Mouse (Mus musculus) ES-Bruce4 (cell line): ENCODE results near the gene Fank1.

Source experiments
- CTCF ChIP-seq: IDR thresholded peaks from one replicate; pipeline ENCODE4 v1.8.1; 2011; ENCODE audit warnings: low read depth, low read length
- EP300 ChIP-seq: IDR thresholded peaks from 2 replicates; pipeline ENCODE4 v1.6.1; 2011; ENCODE audit warnings: low read depth, low read length; ENCODE audit not compliant: insufficient read depth
- POLR2A ChIP-seq: IDR thresholded peaks from one replicate; pipeline ENCODE4 v1.8.1; 2011; ENCODE audit warnings: low read length; ENCODE audit not compliant: insufficient read depth

DNA sequence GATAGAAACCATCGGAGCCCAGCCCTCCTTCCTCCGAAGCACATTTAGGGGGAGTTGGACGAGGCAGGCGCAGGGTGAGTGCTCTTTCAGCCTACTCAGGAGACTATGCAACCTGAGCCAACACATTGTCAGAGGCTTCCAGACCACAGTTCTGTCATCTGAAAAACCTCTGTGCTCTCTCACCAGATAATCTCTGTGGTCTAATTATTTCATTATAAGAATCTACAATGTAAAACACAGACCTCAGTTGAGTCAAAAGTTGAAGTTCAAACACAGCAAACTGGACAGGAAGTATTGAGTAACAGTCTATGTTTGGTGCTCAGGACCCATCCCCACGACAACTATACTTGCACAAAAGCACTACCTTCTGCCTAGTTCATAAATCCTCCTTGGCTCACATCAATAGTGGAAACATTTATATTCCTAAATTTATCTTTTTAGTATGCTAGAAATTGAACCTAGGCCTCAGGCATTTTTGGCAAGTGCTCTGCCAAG is 18.7 kb upstream of the Fank1 start:
- no peak for TF ChIP-seq POLR2A
- TF ChIP-seq CTCF: no peak
- TF ChIP-seq EP300: no peak
